Mouse (Mus musculus) CD4-positive, CD25-positive, alpha-beta regulatory T cell (primary cell): ENCODE measurements around the gene Stap2. TPM values are rescaled to one million over a fixed set of nuclear protein-coding genes. Genes with fewer than 3 reads are reported as not detected.

ENCODE experiments used
- polyA plus RNA-seq: library from polyadenylated mRNA; unstranded; fragments of 100-300 nt; shearing (Covaris generic); gene quantifications from one replicate; pipeline ENCODE4 v1.2.1, GENCODE M21; 2017

Stap2 gene
- 0.83 TPM for polyA plus RNA-seq

GRCm38 (mm10) chr17:56005415-56006061 lies at the start of gene Stap2, which contains the start of gene Mpnd:
Gene Stap2 (minus strand): TSS chr17:56005584.
Gene Mpnd (plus strand): TSS chr17:56005711.

GRCm38 (mm10) chr17:56040030-56040856 lies 34.9 kb upstream of the Stap2 start, which contains the start of gene Chaf1a:
Gene Chaf1a (plus strand): TSS chr17:56040439.

GRCm38 (mm10) chr17:56036176-56036900 lies 31.0 kb upstream of the Stap2 start, which contains the start of gene Sh3gl1:
Gene Sh3gl1 (minus strand): TSS chr17:56036635.

GRCm38 (mm10) chr17:55986030-55986961 lies 19.1 kb downstream of the Stap2 start, which contains the start of gene Fsd1:
Gene Fsd1 (plus strand): TSS chr17:55986509.

GRCm38 (mm10) chr17:55969966-55970891 lies 35.2 kb downstream of the Stap2 start, which contains the start of gene Shd:
Gene Shd (plus strand): TSS chr17:55970467.

GRCm38 (mm10) chr17:55958918-55959728 lies 46.3 kb downstream of the Stap2 start, which contains the start of gene Yju2:
Gene Yju2 (plus strand): TSS chr17:55959099.

GRCm38 (mm10) chr17:55952447-55953027 lies 52.8 kb downstream of the Stap2 start, which contains the start of gene Ebi3:
Gene Ebi3 (plus strand): TSS chr17:55952640.

GRCm38 (mm10) chr17:55949400-55949799 lies 56.0 kb downstream of the Stap2 start, which contains the start of gene Zfp119b:
Gene Zfp119b (minus strand): TSS chr17:55949500.

Other genes with a start within 250 kb of the Stap2 start
- gene Zfp119a, start 126.7 kb downstream of the Stap2 start, polyA plus RNA-seq, result 17.0 TPM
- gene Zfp959, start 113.5 kb downstream of the Stap2 start, polyA plus RNA-seq, result 23.4 TPM
- 13.5 TPM for gene Zfp119b, start 56.1 kb downstream of the Stap2 start, polyA plus RNA-seq
- 26.3 TPM for gene Ebi3, start 52.9 kb downstream of the Stap2 start, polyA plus RNA-seq
- 38.8 TPM for gene Yju2, start 46.5 kb downstream of the Stap2 start, polyA plus RNA-seq
- 0.89 TPM for gene Shd, start 35.1 kb downstream of the Stap2 start, polyA plus RNA-seq
- gene Fsd1, start 19.1 kb downstream of the Stap2 start, polyA plus RNA-seq, result 0.44 TPM
- gene Mpnd, start 127 bp upstream of the Stap2 start, polyA plus RNA-seq, result 144 TPM
- gene Sh3gl1, start 31.1 kb upstream of the Stap2 start, polyA plus RNA-seq, result 192 TPM
- gene Chaf1a, start 34.9 kb upstream of the Stap2 start, polyA plus RNA-seq, result 3.3 TPM
- gene Ubxn6, start 69.4 kb upstream of the Stap2 start, polyA plus RNA-seq, result 76.2 TPM
- 147 TPM for gene Hdgfl2, start 74.0 kb upstream of the Stap2 start, polyA plus RNA-seq
- not detected for gene Plin4, start 104.2 kb upstream of the Stap2 start, polyA plus RNA-seq
- gene Plin5, start 112.0 kb upstream of the Stap2 start, polyA plus RNA-seq, result 0.08 TPM
- gene Lrg1, start 116.4 kb upstream of the Stap2 start, polyA plus RNA-seq, result 0.25 TPM
- 0.12 TPM for gene Sema6b, start 134.8 kb upstream of the Stap2 start, polyA plus RNA-seq
- 38.0 TPM for gene Tnfaip8l1, start 156.9 kb upstream of the Stap2 start, polyA plus RNA-seq
- 54.2 TPM for gene Mydgf, start 178.3 kb upstream of the Stap2 start, polyA plus RNA-seq
- gene Dpp9, start 213.3 kb upstream of the Stap2 start, polyA plus RNA-seq, result 47.3 TPM